Mouse (Mus musculus) hematopoietic stem cell, adult 5-6 weeks (primary cell): Measurements from ENCODE around the gene Clrn2. TPM values are rescaled to one million over a fixed set of nuclear protein-coding genes. Genes with fewer than 3 reads are reported as not detected.
"Not testable (repeated sequence)": the region's sequence is repeated elsewhere in the genome, so short reads cannot be mapped to it uniquely, and the experiment has no call there.

Source experiments
- ATAC-seq, 2 experiments: fragments of 125-278 bp in 1 of 2; replicated peaks in 1 of 2; 2 replicates each; pipeline ENCODE4 v1.8.0; 2016 to 2017; ENCODE audit warnings: inconsistent platforms in 2 of 2, mild to moderate bottlenecking in 2 of 2, moderate number of reproducible peaks in 2 of 2, low read depth in 1 of 2, moderate TSS enrichment in 1 of 2; ENCODE audit not compliant: low FRiP score in 2 of 2, poor library complexity in 2 of 2, severe bottlenecking in 2 of 2, insufficient read depth in 1 of 2, low TSS enrichment in 1 of 2
- total RNA-seq: library from RNA; stranded (forward); fragments of 172-1452, 232-1000 nt; gene quantifications from 2 replicates; pipeline ENCODE4 v1.2.3, GENCODE M21; 2017

Gene Clrn2
- total RNA-seq = not detected in 2 replicates

DNA sequence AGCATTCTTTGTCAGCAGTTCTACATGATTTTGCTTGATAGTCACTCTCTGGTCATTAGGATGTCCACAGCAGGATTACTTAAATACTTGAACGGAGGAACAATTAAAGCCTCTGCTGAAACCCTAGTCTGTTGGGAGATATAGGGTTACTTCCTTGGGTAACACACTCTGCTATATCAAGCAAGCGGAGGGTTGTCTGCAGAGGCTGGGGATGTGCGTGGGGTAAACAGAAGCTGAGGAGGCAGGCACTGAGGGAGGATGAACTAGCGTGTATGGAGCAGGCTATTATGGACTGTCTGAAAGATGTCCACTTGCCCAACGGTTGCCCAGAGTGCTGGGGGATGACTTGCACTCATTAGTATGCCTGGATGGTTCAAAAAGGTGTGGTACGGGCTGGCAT lies at the start of gene Clrn2:
Gene Clrn2 (plus strand): TSS at position 301 of the 400 bp plus-strand sequence.
- ATAC-seq = no peak

DNA sequence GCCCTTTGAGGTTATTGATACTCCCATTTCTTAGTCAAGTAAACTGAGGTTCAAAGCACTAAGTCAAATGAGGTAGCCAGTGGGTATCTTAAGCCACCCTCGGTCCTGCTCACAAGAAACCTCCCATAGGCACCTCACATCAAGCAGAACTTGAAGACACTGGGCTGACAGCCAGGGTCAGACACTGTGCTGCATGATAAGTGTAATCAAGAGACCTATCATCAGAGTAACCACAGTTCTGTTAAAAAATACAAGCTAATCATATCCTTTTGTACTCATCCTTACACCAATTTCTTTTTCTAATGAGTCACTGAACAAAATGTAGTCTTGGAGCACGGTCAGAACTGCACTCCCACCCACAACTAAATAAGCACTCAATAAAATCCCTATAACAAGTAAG lies 47.4 kb upstream of the Clrn2 start:
- peak in 1 of 2 experiments; percentile 29; a peak in 1 of 4 replicates for ATAC-seq

DNA sequence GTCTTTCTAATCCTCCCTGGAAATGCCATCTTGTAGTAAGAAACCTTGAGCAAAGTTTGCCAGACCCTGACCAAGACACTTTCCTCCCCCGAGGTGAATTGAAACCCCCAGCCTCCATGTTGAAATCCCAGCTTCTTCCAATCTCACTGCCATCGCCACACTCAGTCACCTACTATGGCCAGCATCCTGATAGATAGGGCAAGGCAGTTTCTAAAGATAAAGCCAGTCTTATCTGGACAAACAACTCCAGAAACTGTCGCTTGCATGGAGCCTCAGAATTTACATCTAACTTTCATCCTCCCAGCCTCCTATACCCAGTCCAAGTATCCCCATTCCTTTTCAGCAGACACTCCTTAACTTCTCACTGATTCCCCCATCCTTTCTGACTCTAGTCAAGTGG lies 37.1 kb upstream of the Clrn2 start:
- no peak for ATAC-seq

DNA sequence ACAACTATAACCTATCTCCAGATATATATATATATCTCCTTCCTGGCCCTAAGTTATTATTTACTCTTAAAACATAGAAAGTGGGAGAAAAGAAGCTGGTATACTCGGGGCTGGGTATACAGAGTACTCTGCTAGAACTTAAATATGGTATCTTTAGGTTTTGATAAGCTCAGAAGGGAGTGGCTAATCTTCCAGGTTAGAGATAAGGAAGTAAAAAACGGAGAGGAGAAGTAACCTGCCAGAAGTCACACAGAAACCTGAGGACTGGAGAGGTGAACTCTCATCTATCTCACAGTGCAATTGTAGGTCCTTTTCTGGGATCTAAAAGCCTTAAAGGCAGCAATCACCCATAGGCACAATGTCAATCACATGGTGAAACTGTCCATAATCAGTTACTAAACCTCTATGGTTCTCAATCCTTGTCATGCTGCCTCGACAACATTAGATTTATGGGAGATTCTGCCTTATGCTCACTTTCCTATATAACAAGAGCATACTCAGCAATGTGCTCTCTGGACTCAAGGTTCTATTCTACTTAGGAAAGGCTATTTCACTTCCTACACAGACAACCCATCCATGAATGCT lies 35.6 kb upstream of the Clrn2 start:
- no peak for ATAC-seq

DNA sequence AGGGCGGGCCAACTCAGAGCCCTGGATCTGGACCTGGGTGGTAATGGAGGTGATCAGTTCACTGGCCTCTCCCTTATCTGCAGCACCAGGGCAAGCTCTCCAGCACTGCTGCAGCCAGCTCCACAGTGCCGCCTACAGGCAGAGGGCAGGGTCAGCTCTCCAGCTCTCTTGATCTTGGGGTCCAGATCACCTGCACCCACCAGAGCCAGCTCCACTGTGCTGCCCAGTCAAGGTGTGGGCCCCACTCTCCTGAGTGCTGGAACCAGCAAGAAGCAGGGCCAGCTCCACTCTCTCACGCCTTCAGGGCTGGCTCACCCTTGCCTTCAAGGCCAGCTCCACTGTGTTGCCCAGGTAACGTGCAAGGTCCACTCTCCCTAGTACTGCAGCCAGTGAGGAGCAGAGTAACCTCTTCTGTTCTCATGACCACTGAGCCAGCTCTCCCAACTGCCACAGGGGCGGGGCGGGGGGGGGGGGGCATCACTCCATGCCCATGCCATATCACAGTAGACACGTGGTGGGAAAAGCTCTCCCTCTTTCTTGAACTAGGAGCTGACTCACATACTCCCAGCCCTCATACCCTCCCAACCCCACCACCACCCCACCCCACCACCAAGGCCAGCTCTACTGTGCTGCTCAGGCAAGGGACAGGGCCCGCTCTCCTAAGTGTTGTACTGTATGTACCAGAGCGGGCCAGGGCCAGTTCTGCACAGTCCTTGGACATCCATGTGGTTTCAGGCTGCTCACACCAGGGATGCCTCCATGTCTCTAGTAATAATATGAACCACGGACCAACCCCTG lies 33.5 kb upstream of the Clrn2 start:
- peak; percentile 79 to 84 for ATAC-seq

DNA sequence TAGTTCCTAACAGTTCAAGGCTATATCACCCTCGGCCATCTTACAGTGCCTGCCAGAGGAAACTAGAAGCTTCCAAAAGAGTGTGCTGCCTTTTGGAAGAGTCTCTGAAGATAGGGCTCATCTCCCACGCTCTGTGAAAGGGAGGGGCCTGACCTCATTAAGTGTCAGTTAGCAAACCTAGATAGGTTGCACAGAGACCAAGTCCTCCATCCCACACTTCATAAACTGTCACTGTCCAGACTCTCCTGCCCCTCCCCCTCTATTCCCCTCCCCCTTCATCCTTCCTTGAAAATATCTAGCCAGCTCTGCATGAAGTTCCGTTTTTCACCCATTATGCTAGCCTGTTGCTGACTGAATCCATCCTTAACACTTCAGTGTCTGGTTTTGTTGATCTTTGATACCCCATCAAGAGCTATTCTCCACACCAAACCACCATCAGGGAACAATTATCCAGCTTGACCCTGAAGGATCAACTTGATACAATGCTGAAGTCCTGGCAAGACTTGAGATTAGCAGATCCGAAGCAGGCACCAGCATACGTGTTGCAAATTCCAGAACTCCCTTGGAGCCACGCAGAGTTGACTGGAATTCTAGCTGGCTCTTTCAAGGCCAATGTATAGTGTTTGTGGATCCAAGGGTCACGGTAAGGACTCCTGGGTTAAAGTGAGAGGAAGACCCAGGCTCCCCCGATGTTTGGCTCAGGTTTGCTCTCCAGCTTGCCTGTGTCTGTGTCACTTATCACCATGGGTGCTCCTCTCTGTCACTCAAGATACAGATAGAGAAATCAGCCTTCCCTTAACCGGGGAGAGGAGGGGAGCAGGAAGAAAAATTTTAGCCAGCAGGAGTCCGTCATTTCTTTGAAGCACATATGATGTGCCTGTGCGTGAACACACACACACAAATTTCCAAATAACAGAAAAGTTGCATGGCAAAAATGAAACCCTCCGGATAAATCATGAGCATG lies 31.4 kb upstream of the Clrn2 start:
- no peak for ATAC-seq

DNA sequence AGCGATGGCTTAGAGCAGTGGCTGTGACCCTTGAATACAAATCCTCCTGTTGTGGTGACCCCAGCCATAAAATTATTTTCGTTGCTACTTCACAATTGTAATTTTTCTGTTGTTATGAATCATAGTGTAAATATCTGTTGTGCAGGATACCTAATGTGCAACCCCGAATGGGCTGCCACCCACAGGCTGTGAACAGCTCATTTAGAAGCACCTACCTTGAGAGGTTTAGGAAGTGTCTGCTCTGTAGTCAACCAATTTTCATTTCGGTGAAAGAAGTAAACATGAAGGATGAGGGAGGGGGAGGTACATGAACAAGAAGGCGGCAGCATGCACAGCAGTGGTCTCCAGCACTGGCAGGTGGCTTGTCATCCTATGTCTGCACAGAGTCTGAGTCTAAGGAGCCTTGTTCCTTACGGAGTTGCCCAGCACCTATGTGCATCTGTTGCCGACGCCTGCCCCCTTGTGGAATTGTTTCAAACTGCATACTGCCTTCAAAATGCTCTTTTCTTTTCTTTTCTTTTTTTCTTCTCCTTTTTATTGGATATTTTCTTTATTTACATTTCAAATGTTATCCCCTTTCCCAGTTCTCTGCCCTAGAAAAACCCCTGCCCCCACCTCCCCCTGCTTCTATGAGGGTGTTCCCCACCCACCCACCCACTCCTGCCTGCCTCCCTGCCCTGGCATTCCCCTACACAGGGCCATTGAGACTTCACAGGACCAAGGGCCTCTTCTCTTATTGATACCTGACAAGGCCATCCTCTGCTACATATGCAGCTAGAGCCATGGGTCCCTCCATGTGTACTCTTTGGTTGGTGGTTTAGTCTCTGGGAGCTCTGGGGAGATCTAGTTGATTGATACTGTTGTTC lies 29.3 kb upstream of the Clrn2 start:
- peak; percentile 66 to 81; a peak in 3 of 4 replicates for ATAC-seq

DNA sequence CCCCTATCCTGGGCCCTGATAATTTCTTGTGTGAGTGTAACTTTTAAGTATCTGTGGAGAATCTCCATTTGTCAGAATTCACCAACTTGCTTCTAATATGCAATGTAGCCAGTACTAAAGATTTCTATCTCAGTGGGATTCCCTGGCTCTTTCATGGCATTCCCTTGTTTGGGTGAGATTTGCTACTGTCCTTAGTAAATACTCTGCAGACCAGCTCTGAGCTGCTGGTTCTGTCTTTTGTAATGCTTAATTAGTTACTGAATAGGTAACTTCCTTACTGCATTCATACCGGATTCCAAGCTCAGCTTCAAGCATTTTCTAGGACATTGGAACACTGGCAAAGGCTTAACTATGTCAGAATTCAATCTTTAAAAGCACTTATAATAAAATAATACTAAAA lies 27.8 kb upstream of the Clrn2 start:
- ATAC-seq = not testable (repeated sequence)

DNA sequence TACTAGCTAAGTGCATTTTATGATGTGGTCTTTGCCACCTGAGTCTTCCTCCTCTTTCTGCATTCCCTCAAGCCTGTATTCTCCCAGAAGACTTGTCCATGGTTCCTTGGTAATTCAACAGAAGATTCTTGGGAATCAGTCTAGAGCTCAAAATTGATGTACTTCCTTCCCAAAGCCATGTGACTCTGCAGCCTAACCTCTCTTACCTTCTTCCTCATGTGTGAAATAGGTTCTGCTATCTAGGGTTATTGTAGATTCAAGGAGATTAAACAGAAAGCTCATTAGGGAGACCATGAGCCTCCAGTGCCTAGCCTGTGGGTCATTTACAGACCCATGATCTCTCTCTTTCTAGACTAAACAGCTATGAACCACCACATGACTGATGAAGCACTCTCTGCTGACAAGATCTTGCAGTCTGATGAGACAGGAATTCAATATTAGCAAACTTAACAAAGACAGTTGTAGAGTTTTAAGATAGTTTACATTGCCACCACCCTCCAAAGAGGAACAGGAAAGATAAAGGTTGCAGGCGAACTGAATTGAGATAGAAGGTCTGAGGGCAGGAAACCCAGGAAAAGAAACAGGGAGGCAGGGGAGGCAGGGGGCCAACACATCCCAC lies 27.0 kb upstream of the Clrn2 start:
- no peak for ATAC-seq

DNA sequence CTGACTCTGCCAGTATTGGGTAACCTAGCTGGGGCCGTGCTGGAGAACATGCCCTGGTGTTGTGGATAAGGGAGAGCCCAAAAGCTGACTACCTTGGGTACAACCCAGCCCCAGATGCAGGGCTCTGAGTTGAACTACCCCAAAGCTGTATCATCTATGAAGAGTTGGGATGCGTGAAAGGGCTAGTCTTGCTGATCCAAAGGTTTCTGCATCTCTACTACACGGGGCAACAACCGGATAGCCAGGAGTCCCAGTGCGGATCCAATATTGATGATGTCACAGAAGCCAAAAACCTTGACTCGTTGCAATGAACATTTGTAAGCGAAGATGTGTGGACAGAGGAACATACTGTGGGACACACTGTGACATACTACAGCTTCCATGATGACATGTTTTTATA lies 25.7 kb upstream of the Clrn2 start:
- ATAC-seq = no peak

DNA sequence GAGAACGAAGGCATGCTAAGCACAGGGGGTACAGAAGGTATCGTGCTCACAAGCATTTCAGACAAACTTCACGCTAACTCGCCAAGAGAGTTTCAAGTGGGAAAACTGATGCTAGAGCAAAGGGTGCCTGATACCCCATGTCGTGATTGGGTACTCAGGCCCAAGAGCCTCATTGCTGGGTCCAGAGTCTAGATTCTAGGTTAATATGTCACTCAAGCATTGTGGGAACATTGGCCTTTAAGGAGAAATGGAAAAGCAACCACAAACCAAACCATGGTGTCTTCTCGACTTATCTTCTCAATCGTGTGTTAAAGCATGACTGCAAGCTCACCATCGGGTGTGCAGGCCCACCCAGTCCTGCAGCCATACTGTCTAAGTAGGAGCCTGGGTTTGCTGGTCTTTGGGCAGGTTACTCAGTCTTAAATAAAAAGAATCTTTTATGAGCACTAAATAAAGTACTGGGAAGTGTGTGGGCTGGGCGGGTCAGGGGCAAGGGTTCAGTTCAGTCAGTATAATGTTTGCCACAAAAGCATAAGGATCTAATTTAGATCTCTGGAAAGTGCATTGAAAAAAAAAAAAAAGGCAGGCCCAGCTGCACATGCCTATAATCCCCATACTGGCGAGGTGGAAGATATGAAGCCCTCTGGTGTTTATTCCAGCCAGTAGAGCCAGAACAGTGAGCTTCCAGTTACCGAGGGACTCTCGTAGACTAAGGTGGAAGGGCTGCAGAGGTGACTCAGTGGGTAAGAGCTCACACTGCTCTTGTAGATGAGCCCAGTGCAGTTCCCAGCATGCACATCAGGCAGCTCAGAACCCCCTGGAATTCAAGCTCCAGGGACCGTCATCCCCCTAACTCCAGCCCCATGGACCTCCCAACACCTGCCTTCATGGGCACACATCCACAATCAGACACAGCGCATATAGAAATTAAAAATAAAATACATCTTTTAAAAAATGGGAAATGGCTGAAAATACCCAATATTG lies 17.3 kb upstream of the Clrn2 start:
- no peak for ATAC-seq

DNA sequence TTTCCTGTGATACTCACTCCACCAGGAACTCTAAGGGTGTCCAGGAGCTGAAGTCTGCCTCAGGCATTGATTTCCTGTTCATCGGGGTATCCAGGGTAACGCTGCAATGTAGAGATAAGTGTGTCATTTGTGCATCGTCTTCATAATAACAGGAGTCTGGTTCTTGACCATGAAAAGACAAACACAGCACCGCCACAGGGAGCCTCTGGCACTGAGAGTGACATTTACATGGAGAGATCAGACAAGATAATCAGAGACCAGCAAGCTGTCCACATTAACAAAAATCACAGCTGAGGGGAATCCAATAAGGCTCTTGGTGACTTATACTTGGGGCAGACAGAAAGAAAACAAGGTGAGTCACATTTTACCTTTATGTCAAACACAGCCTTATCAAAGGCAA lies 15.7 kb upstream of the Clrn2 start:
- ATAC-seq = no peak

DNA sequence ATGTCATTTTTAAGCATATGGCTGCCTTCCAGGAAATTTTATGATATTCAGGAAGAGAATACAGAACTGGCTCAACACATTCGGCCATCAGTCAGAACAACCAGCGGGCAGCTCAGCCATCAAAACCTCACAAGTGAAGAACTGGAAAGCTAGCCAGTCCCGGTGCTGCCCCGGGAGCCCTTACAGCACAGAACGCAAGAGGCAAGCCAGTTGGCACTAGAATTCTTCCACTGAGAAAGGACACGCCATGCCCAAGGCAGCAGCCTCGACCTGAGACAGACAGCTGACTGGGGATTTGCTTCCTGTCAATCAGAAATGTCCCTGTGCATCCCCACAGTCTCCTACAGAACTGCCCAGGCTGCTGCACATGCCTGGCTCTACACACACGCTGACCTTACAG lies 15.2 kb upstream of the Clrn2 start:
- ATAC-seq = no peak

DNA sequence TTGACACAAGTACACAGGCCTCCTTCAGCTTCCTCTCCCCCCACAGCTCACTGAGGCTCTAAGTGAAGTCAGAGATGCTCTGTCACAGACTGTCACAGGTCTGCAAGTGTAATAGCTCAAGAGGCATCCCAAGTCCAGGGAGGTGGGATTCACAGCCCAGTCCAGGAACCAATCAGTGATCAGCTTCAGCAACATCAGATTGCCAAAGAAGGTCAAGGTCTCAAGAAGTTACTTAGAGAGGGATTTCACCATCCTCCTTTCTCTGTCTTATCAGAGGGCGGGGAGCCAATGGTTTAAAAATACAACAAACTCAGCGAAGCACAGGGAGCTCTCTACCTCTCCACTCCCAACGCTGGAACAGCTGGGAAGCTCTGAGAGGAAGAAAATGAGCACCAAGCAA lies 12.4 kb upstream of the Clrn2 start:
- no peak for ATAC-seq

DNA sequence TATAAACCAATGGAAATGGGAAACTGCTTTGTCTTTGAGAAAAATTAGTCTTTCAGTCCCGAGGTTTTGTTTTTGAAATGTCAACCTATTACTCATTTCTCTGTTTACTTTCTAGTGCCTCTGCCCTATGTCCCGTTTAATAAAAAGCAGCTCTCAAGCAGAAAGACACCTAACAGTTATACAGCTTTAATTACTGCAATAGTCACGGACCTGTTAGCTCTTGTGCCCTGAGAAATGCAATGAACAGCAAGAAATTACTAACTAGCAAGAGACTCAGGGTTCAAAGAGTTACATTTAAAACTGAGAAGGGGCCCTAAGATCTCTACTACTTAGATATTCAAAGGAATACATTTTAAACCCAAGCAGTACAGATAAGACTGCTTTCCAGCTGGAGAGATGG lies 11.8 kb upstream of the Clrn2 start:
- ATAC-seq = no peak
